Comparison of ENCODE assay signal across 29 mouse cellular contexts in the genomic region with DNA sequence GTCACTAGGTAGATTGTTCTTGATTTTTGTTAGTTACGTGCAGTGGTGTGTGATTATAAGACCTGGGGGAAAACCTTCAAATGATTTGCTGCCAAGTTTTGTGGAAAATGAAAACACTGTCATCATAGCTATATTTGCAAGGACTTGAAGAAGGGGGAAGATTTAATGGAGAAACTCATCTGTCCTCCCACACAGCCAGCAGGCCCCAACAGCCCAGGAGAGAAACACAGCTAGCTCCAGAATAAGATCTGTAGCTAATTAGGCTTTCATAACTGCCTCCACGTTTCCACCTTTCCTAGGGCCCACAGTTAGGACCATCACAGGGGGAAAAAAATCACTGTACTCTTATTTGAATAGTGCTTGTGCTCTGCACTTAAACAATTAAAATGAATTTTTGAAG. TPM values are rescaled to one million over a fixed set of nuclear protein-coding genes. Genes with fewer than 3 reads are reported as not detected.
DNase-seq lines count a peak whose midpoint lies in the region; ATAC-seq lines count a peak whose summit lies in the region.
"Had no signal": no experiment of that assay in that cellular context is flagged by ENCODE, and none has a peak within 500 bp of the region (broad histone marks: within the 10 kb centered on the region; RNA-seq: fewer than 3 reads in every experiment).

No protein-coding gene starts in this region.

- H3K9ac ChIP-seq in embryonic facial prominence, embryonic 14.5 days (ENCODE audit: low read depth, low read length), result no peak overlapping the region
- H3K9ac ChIP-seq: forebrain, embryonic 13.5 days; heart, embryonic 12.5 days; hindbrain, embryonic 13.5 days; liver, embryonic 12.5 days; liver, postnatal 0 days; midbrain, embryonic 13.5 days; neural tube, embryonic 13.5 days; stomach, embryonic 15.5 days had no signal

- H3K27me3 ChIP-seq in embryonic facial prominence, embryonic 14.5 days (replicated peaks; ENCODE audit: control insufficient read depth, insufficient read depth, low read length), result no peaks in the 10 kb centered on the region
- H3K27me3 ChIP-seq in embryonic facial prominence, embryonic 10.5 days (replicated peaks; ENCODE audit: low read depth, poor library complexity, severe bottlenecking), result no peaks in the 10 kb centered on the region
- H3K27me3 ChIP-seq: CH12.LX; forebrain, embryonic 13.5 days; heart, embryonic 12.5 days; hindbrain, embryonic 13.5 days; liver, embryonic 12.5 days; midbrain, embryonic 13.5 days; neural tube, embryonic 13.5 days; stomach, embryonic 15.5 days had no signal

- 0 out of 2 replicates have a peak, but pooled peaks cover 4% of the 10 kb centered on the region for H3K4me1 ChIP-seq in embryonic facial prominence, embryonic 14.5 days (ENCODE audit: control insufficient read depth, insufficient read depth, low read length)
- 0 out of 2 replicates have a peak, but pooled peaks cover 6% of the 10 kb centered on the region for H3K4me1 ChIP-seq in embryonic facial prominence, embryonic 10.5 days
- H3K4me1 ChIP-seq: forebrain, embryonic 13.5 days; hindbrain, embryonic 13.5 days; liver, embryonic 12.5 days; midbrain, embryonic 13.5 days; neural tube, embryonic 13.5 days; stomach, embryonic 15.5 days had no signal

- no peak for ATAC-seq in embryonic facial prominence, embryonic 14.5 days (ENCODE audit: low read depth)
- no peak for ATAC-seq in activated CD4-positive, CD25-positive, alpha-beta regulatory T cell, adult 4 months
- ATAC-seq: forebrain, embryonic 13.5 days; intestine, embryonic 16.5 days; liver, embryonic 12.5 days; liver, postnatal 0 days; lung, postnatal 0 days; midbrain, embryonic 13.5 days had no signal

- DNase-seq in embryonic facial prominence, embryonic 14.5 days (ENCODE audit: low spot score), result peak; percentile 11
- no peak for DNase-seq in embryonic facial prominence, embryonic 10.5 days (ENCODE audit: low spot score)
- peak; percentile 44 for DNase-seq in layer of hippocampus, adult 9-11 months
- DNase-seq in layer of hippocampus, postnatal 14 days (ENCODE audit: low spot score in 2 of 2), result no peak
- DNase-seq in brain, adult 2 months (ENCODE audit: low read depth, low spot score), result peak; percentile 79
- DNase-seq in left cerebral cortex, postnatal 25 days (ENCODE audit: low spot score in 2 of 2), result peak; percentile 34 to 88
- DNase-seq in cerebellum, adult 11-12 months, result no peak
- DNase-seq: adrenal gland, adult 8-10 months; cerebellum, adult 11 months; cerebellum, adult 9-11 months; heart, adult 2 months; heart, postnatal 4 days; kidney, adult 8-10 months; liver, postnatal 0 days; thymus, adult 18-20 months; thymus, postnatal 25 days had no signal

- no peak overlapping the region for H3K4me3 ChIP-seq in embryonic facial prominence, embryonic 14.5 days (ENCODE audit: low read depth, low read length)
- H3K4me3 ChIP-seq in embryonic facial prominence, embryonic 10.5 days, result no peak overlapping the region
- H3K4me3 ChIP-seq: forebrain, embryonic 13.5 days; heart, adult 2 months; heart, embryonic 12.5 days; hindbrain, embryonic 13.5 days; liver, embryonic 12.5 days; midbrain, embryonic 13.5 days; neural tube, embryonic 13.5 days; stomach, embryonic 15.5 days had no signal

- 55% methylated on average over 2 of the region's 2 CpGs for WGBS in embryonic facial prominence, embryonic 14.5 days
- 71% methylated on average over 2 of the region's 2 CpGs for WGBS in embryonic facial prominence, embryonic 10.5 days

- intact Hi-C loops in left cerebral cortex, postnatal 25 days (cut with DNase I), result loop anchor here (5.0 kb wide), 1 partner anchor 78 kb away; no protein-coding TSS in a partner anchor

- H3K9me3 ChIP-seq in embryonic facial prominence, embryonic 14.5 days (ENCODE audit: control insufficient read depth, low read length), result no peaks in the 10 kb centered on the region; the same call in 1 of the 2 replicates
- H3K9me3 ChIP-seq in embryonic facial prominence, embryonic 10.5 days, result no peaks in the 10 kb centered on the region
- H3K9me3 ChIP-seq: forebrain, embryonic 13.5 days; heart, embryonic 12.5 days; hindbrain, embryonic 13.5 days; liver, embryonic 12.5 days; midbrain, embryonic 13.5 days; neural tube, embryonic 13.5 days; stomach, embryonic 15.5 days had no signal

- no peak overlapping the region for H3K4me2 ChIP-seq in embryonic facial prominence, embryonic 14.5 days (ENCODE audit: low read depth, low read length)
- H3K4me2 ChIP-seq: forebrain, embryonic 13.5 days; heart, embryonic 12.5 days; hindbrain, embryonic 13.5 days; liver, embryonic 12.5 days; midbrain, embryonic 13.5 days; neural tube, embryonic 13.5 days; stomach, embryonic 15.5 days had no signal

- peaks cover 5% of the 10 kb centered on the region; the same call in 1 of the 2 replicates for H3K36me3 ChIP-seq in embryonic facial prominence, embryonic 14.5 days (ENCODE audit: control insufficient read depth, insufficient read depth, low read length)
- no peaks in the 10 kb centered on the region for H3K36me3 ChIP-seq in embryonic facial prominence, embryonic 10.5 days (replicated peaks)
- H3K36me3 ChIP-seq: hindbrain, embryonic 13.5 days; liver, embryonic 12.5 days; midbrain, embryonic 13.5 days; neural tube, embryonic 13.5 days; stomach, embryonic 15.5 days had no signal

- H3K27ac ChIP-seq in embryonic facial prominence, embryonic 14.5 days (replicated peaks; ENCODE audit: low read depth, low read length), result no peak overlapping the region
- H3K27ac ChIP-seq in embryonic facial prominence, embryonic 10.5 days (replicated peaks), result no peak overlapping the region
- H3K27ac ChIP-seq: forebrain, embryonic 13.5 days; heart, adult 2 months; hindbrain, embryonic 13.5 days; kidney, postnatal 0 days; liver, embryonic 12.5 days; macrophage; midbrain, embryonic 13.5 days; neural tube, embryonic 13.5 days; stomach, embryonic 15.5 days had no signal

RNA-seq across cellular contexts. Expression of a gene that starts 10.5 kb away (rescaled TPM):
- 94.1 and 113 TPM in 2 replicates for polyA plus RNA-seq in embryonic facial prominence, embryonic 14.5 days (2014; fragmentation: Nextera tagmentation; extraction: Ambion mirVana)
- 0.89 and 2.2 TPM in 2 replicates for polyA plus RNA-seq in embryonic facial prominence, embryonic 10.5 days (2016; fragmentation: Nextera tagmentation; extraction: Ambion mirVana)
- total RNA-seq in layer of hippocampus, postnatal 14 days (2021), result 1 to 10 TPM; 5.4 to 6.0 TPM
- total RNA-seq in left cerebral cortex, postnatal 25 days (2021), result 10 to 100 TPM in 1 of 2 experiments, 1 to 10 TPM in 1; 9.8 to 10.3 TPM
- not detected for polyA plus RNA-seq in activated CD4-positive, CD25-positive, alpha-beta regulatory T cell, adult 4 months (2017; shearing (Covaris generic))
- polyA plus RNA-seq: macrophage had no signal

Comparison
In these comparisons a context has a peak if more than half of its experiments do, and no peak if none do; other contexts are left out.
1. DNase-seq: peak in embryonic facial prominence, embryonic 14.5 days (single experiment), layer of hippocampus, adult 9-11 months (single experiment), brain, adult 2 months (single experiment) and left cerebral cortex, postnatal 25 days (2 of 2); none in embryonic facial prominence, embryonic 10.5 days (single experiment), layer of hippocampus, postnatal 14 days (0 of 2) and cerebellum, adult 11-12 months (single experiment).
2. RNA of a gene that starts 10.5 kb away (polyA plus RNA-seq): 94.1 to 113 TPM in embryonic facial prominence, embryonic 14.5 days; 0.89 to 2.2 TPM in embryonic facial prominence, embryonic 10.5 days and not detected in activated CD4-positive, CD25-positive, alpha-beta regulatory T cell, adult 4 months; every median in the first group is over 10 times any median in the second.